Mouse (Mus musculus): ENCODE data around the gene Spata13. TPM values are rescaled to one million over a fixed set of nuclear protein-coding genes. Genes with fewer than 3 reads are reported as not detected.

Spata13 gene
- total and polyA plus RNA-seq, 3 experiments: 0.39 to 1.5 TPM; not detected in 1

DNA sequence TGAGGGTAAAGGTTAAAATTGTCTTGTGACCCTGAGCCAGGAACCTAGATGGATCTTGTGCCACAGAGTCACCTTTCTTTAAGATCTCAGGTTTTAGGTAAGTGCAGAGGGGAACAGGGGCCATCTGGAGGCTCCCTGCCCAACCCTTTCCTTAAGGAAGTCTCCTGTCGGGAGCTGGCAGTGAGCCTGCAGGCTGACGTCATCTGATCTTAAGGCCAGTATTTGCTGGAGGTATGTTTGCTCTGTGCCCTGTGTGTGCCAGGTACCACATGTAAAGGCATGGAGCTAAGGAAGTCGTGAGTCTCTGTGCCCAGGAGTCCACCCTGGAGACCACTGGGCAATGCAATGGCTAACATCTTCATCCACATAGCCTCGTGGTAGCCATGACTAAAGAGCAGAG lies 27.6 kb upstream of the Spata13 start:
- Histone ChIP-seq H3K79me2 (ENCODE audit: control insufficient read depth, insufficient read depth, low read length, poor library complexity) (no peaks in the 10 kb centered on the region), H3K9ac (ENCODE audit: control insufficient read depth, low read depth, low read length, poor library complexity, severe bottlenecking) (no peak overlapping the region), H3K27ac (ENCODE audit: control insufficient read depth, low read depth, low read length) (no peak overlapping the region), H3K36me3 (ENCODE audit: control insufficient read depth in 1 of 2, insufficient read depth in 2 of 2, low read length in 2 of 2) (no peaks in the 10 kb centered on the region), H3K9me3 (replicated peaks; ENCODE audit: insufficient read depth, low read length) (no peaks in the 10 kb centered on the region), H3K27me3 (ENCODE audit: control insufficient read depth in 1 of 2, insufficient read depth in 2 of 2, low read length in 2 of 2) (no peaks in the 10 kb centered on the region), H3K4me1 (ENCODE audit: control insufficient read depth in 1 of 2, insufficient read depth in 2 of 2, low read length in 2 of 2) (no peaks in the 10 kb centered on the region; a peak in 1 of 4 replicates), H3K4me3 (ENCODE audit: control insufficient read depth in 1 of 2, insufficient read depth in 1 of 2, low read depth in 2 of 2, low read length in 2 of 2) (no peak overlapping the region)
- TF ChIP-seq RAD21 (IDR thresholded peaks at IDR 0.05; ENCODE audit: low read depth, low read length): no peak
- TF ChIP-seq MYB (IDR thresholded peaks at IDR 0.05; ENCODE audit: low read depth, low read length): no peak
- no peak for TF ChIP-seq GATA1 (IDR thresholded peaks at IDR 0.05; ENCODE audit: low read depth, low read length)
- no peak for TF ChIP-seq TCF12 (IDR thresholded peaks at IDR 0.05; ENCODE audit: low read depth, low read length)
- no peak for TF ChIP-seq MEF2A (IDR thresholded peaks at IDR 0.05; ENCODE audit: extremely low read depth, insufficient replicate concordance, low read depth, low read length, poor library complexity, severe bottlenecking)
- no peak for TF ChIP-seq POLR2AphosphoS5 (IDR thresholded peaks at IDR 0.05; ENCODE audit: borderline replicate concordance, low read depth, low read length)
- TF ChIP-seq USF1 (IDR thresholded peaks at IDR 0.05; ENCODE audit: low read depth, low read length): no peak
- TF ChIP-seq HCFC1 (IDR thresholded peaks at IDR 0.05; ENCODE audit: low read depth, low read length): no peak
- TF ChIP-seq ETS1 (IDR thresholded peaks at IDR 0.05; ENCODE audit: low read depth, low read length): no peak
- no peak for TF ChIP-seq GABPA (IDR thresholded peaks at IDR 0.05; ENCODE audit: low read depth, low read length)
- no peak for TF ChIP-seq POLR2AphosphoS2 (IDR thresholded peaks at IDR 0.05; ENCODE audit: low read length)
- no peak for TF ChIP-seq MAFK (IDR thresholded peaks at IDR 0.05; ENCODE audit: borderline replicate concordance, low read depth, low read length)
- TF ChIP-seq CTCF (IDR thresholded peaks at IDR 0.05 in 2 of 3, conservative IDR thresholded peaks at IDR 0.05 in 1 of 3; ENCODE audit: control insufficient read depth in 1 of 3, insufficient read depth in 1 of 3, low read depth in 2 of 3, low read length in 3 of 3, poor library complexity in 1 of 3, severe bottlenecking in 1 of 3): no peak
- TF ChIP-seq TAL1 (IDR thresholded peaks at IDR 0.05; ENCODE audit: low read length): no peak
- no peak for TF ChIP-seq NELFE (IDR thresholded peaks at IDR 0.05; ENCODE audit: low read depth, low read length)
- TF ChIP-seq NRF1 (IDR thresholded peaks at IDR 0.05; ENCODE audit: insufficient read depth, low read depth, low read length, poor library complexity, severe bottlenecking): no peak
- TF ChIP-seq EP300 (IDR thresholded peaks at IDR 0.05; ENCODE audit: low read depth in 1 of 2, low read length in 2 of 2): no peak
- TF ChIP-seq USF2 (IDR thresholded peaks at IDR 0.05; ENCODE audit: borderline replicate concordance in 1 of 2, insufficient read depth in 1 of 2, low read depth in 1 of 2, low read length in 2 of 2): no peak
- no peak for TF ChIP-seq JUND (IDR thresholded peaks at IDR 0.05; ENCODE audit: low read depth, low read length)
- DNase-seq (ENCODE audit: low read depth, low spot score): no peak

DNA sequence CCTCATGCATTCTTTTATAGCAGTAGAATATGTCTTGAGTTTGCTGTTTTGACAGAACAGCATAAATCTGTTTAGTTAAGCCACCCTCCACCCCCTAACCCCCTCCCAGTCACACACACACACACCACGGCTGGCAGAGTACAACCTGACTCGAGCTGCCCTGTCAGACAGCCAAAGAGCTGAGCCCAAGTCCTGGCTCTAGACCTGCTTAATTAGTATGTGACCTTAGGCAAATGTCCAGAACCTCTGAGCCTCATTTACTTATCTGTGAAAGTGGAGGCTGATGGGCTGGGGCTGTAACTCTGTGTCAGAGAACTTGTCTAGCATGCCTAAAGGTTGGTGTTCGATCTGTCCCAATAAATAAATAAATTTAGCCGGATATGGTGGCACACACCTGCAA lies 26.1 kb upstream of the Spata13 start:
- Histone ChIP-seq H3K79me2 (ENCODE audit: control insufficient read depth, insufficient read depth, low read length, poor library complexity) (no peaks in the 10 kb centered on the region), H3K27me3 (ENCODE audit: control insufficient read depth in 1 of 2, insufficient read depth in 2 of 2, low read length in 2 of 2) (no peaks in the 10 kb centered on the region), H3K36me3 (ENCODE audit: control insufficient read depth in 1 of 2, insufficient read depth in 2 of 2, low read length in 2 of 2) (no peaks in the 10 kb centered on the region), H3K9me3 (replicated peaks; ENCODE audit: insufficient read depth, low read length) (no peaks in the 10 kb centered on the region), H3K27ac (ENCODE audit: control insufficient read depth, low read depth, low read length) (no peak overlapping the region), H3K4me3 (ENCODE audit: control insufficient read depth in 1 of 2, insufficient read depth in 1 of 2, low read depth in 2 of 2, low read length in 2 of 2) (no peak overlapping the region), H3K4me1 (ENCODE audit: control insufficient read depth in 1 of 2, insufficient read depth in 2 of 2, low read length in 2 of 2) (no peaks in the 10 kb centered on the region; a peak in 1 of 4 replicates), H3K9ac (ENCODE audit: control insufficient read depth, low read depth, low read length, poor library complexity, severe bottlenecking) (no peak overlapping the region)
- no peak for DNase-seq (ENCODE audit: low read depth, low spot score)
- TF ChIP-seq ZMIZ1 (IDR thresholded peaks at IDR 0.05; ENCODE audit: low read depth, low read length): no peak
- TF ChIP-seq TAL1 (IDR thresholded peaks at IDR 0.05; ENCODE audit: low read length): no peak
- no peak for TF ChIP-seq HCFC1 (IDR thresholded peaks at IDR 0.05; ENCODE audit: low read depth, low read length)
- no peak for TF ChIP-seq ETS1 (IDR thresholded peaks at IDR 0.05; ENCODE audit: low read depth, low read length)
- TF ChIP-seq KAT2A (conservative IDR thresholded peaks at IDR 0.05; ENCODE audit: low read depth, low read length): no peak
- no peak for TF ChIP-seq JUND (IDR thresholded peaks at IDR 0.05; ENCODE audit: low read depth, low read length)
- no peak for TF ChIP-seq NRF1 (IDR thresholded peaks at IDR 0.05; ENCODE audit: insufficient read depth, low read depth, low read length, poor library complexity, severe bottlenecking)
- no peak for TF ChIP-seq ZKSCAN1 (IDR thresholded peaks at IDR 0.05; ENCODE audit: low read depth, low read length)
- no peak for TF ChIP-seq ELF1 (IDR thresholded peaks at IDR 0.05; ENCODE audit: low read depth, low read length)

Data from MEL (cell line).